In genomic region chr14:60178571-60178955, GRCm38 (mm10) we compare ENCODE assay signal across 8 mouse cellular contexts. TPM values are rescaled to one million over a fixed set of nuclear protein-coding genes. Genes with fewer than 3 reads are reported as not detected.
DNase-seq lines count a peak whose midpoint lies in the region; ATAC-seq and TF ChIP-seq lines count a peak whose summit lies in the region.

No protein-coding gene starts in this region.

- TF ChIP-seq CTCF in cortical plate, adult 2 months (IDR thresholded peaks at IDR 0.05; ENCODE audit: extremely low read depth, insufficient read depth, low read length), result no peak
- no peak for TF ChIP-seq CTCF in thymus, adult 2 months (IDR thresholded peaks at IDR 0.05; ENCODE audit: borderline replicate concordance, control insufficient read depth, extremely low read depth, insufficient read depth, low read length, poor library complexity)

- no peak overlapping the region for H3K27ac ChIP-seq in heart, embryonic 16.5 days (ENCODE audit: low read length)
- H3K27ac ChIP-seq in cortical plate, adult 2 months (ENCODE audit: insufficient read depth, low read length), result no peak overlapping the region
- no peak overlapping the region for H3K27ac ChIP-seq in hindbrain, embryonic 15.5 days (replicated peaks)
- no peak overlapping the region for H3K27ac ChIP-seq in midbrain, embryonic 15.5 days
- no peak overlapping the region for H3K27ac ChIP-seq in thymus, adult 2 months (ENCODE audit: control insufficient read depth, insufficient read depth, low read length)

- peak overlapping the region; percentile 80 for H3K4me3 ChIP-seq in heart, embryonic 16.5 days (ENCODE audit: low read length)
- H3K4me3 ChIP-seq in cortical plate, adult 2 months (ENCODE audit: insufficient read depth, low read length), result peak overlapping the region; percentile 85
- H3K4me3 ChIP-seq in hindbrain, embryonic 15.5 days, result peak overlapping the region; percentile 71
- H3K4me3 ChIP-seq in midbrain, embryonic 15.5 days, result peak overlapping the region; percentile 80
- no peak overlapping the region for H3K4me3 ChIP-seq in thymus, adult 2 months (ENCODE audit: control insufficient read depth, insufficient read depth, low read length)

- H3K36me3 ChIP-seq in heart, embryonic 16.5 days (ENCODE audit: control insufficient read depth, insufficient read depth), result no peaks in the 10 kb centered on the region
- H3K36me3 ChIP-seq in hindbrain, embryonic 15.5 days, result no peaks in the 10 kb centered on the region
- H3K36me3 ChIP-seq in midbrain, embryonic 15.5 days (replicated peaks), result no peaks in the 10 kb centered on the region
- no peaks in the 10 kb centered on the region for H3K36me3 ChIP-seq in thymus, adult 2 months (ENCODE audit: control insufficient read depth, insufficient read depth, low read length)

- no peak for DNase-seq in heart, adult 8-10 months (ENCODE audit: low spot score)
- DNase-seq in thymus, adult 2 months, result no peak
- no peak for DNase-seq in gastrocnemius, postnatal 25 days
- DNase-seq in kidney, postnatal 36 days, result no peak

- no peak for TF ChIP-seq POLR2A in cortical plate, adult 2 months (IDR thresholded peaks at IDR 0.05; ENCODE audit: extremely low read depth, insufficient read depth, low read length)
- no peak for TF ChIP-seq POLR2A in thymus, adult 2 months (IDR thresholded peaks at IDR 0.05; ENCODE audit: control insufficient read depth, extremely low read depth, insufficient read depth, low read length, poor library complexity)

- H3K9ac ChIP-seq in heart, embryonic 16.5 days (ENCODE audit: low read length), result no peak overlapping the region
- 0 out of 2 replicates have a peak overlapping the region, but pooled peaks have one; percentile 86 for H3K9ac ChIP-seq in hindbrain, embryonic 15.5 days
- 0 out of 2 replicates have a peak overlapping the region, but pooled peaks have one; percentile 86 for H3K9ac ChIP-seq in midbrain, embryonic 15.5 days

- H3K27me3 ChIP-seq in heart, embryonic 16.5 days (ENCODE audit: control insufficient read depth, insufficient read depth, low read length), result no peaks in the 10 kb centered on the region
- 0 out of 2 replicates have a peak, but pooled peaks cover 4% of the 10 kb centered on the region for H3K27me3 ChIP-seq in hindbrain, embryonic 15.5 days
- 0 out of 2 replicates have a peak, but pooled peaks cover 12% of the 10 kb centered on the region for H3K27me3 ChIP-seq in midbrain, embryonic 15.5 days (replicated peaks)
- H3K27me3 ChIP-seq in thymus, adult 2 months (ENCODE audit: control insufficient read depth, insufficient read depth, low read length), result peaks cover 7% of the 10 kb centered on the region; the same call in 1 of the 2 replicates

- H3K9me3 ChIP-seq in heart, embryonic 16.5 days (replicated peaks; ENCODE audit: control insufficient read depth, low read length), result no peaks in the 10 kb centered on the region
- H3K9me3 ChIP-seq in hindbrain, embryonic 15.5 days, result no peaks in the 10 kb centered on the region
- H3K9me3 ChIP-seq in midbrain, embryonic 15.5 days, result no peaks in the 10 kb centered on the region

- H3K4me1 ChIP-seq in heart, embryonic 16.5 days (ENCODE audit: control insufficient read depth, insufficient read depth, low read length), result peaks cover 2% of the 10 kb centered on the region
- H3K4me1 ChIP-seq in cortical plate, adult 2 months (ENCODE audit: control insufficient read depth, insufficient read depth, low read length), result no peaks in the 10 kb centered on the region
- H3K4me1 ChIP-seq in hindbrain, embryonic 15.5 days (replicated peaks), result peaks cover 23% of the 10 kb centered on the region
- peaks cover 23% of the 10 kb centered on the region for H3K4me1 ChIP-seq in midbrain, embryonic 15.5 days
- H3K4me1 ChIP-seq in thymus, adult 2 months (replicated peaks; ENCODE audit: control insufficient read depth, insufficient read depth, low read length), result peaks cover 11% of the 10 kb centered on the region; the same call in 1 of the 2 replicates

- no peak for ATAC-seq in heart, embryonic 16.5 days (replicated peaks; ENCODE audit: extremely low read depth, insufficient read depth, low FRiP score)
- ATAC-seq in hindbrain, embryonic 15.5 days (ENCODE audit: low FRiP score, low read depth), result no peak
- ATAC-seq in midbrain, embryonic 15.5 days (replicated peaks), result no peak

- H3K4me2 ChIP-seq in heart, embryonic 16.5 days (ENCODE audit: low read depth, low read length), result peak overlapping the region; percentile 87
- peak overlapping the region; percentile 77 for H3K4me2 ChIP-seq in hindbrain, embryonic 15.5 days
- peak overlapping the region; percentile 76 for H3K4me2 ChIP-seq in midbrain, embryonic 15.5 days

- WGBS in heart, embryonic 16.5 days, result 17% methylated on average over 2 of the region's 2 CpGs
- WGBS in hindbrain, embryonic 15.5 days, result 51% methylated on average over 2 of the region's 2 CpGs
- WGBS in midbrain, embryonic 15.5 days, result 51% methylated on average over 2 of the region's 2 CpGs
- WGBS in thymus, adult 2 months, result 21% methylated on average over 2 of the region's 2 CpGs

RNA-seq across cellular contexts. Expression of gene Atp8a2, which starts 18.4 kb away (rescaled TPM):
- 6.1 and 6.3 TPM in 2 replicates for polyA plus RNA-seq in heart, embryonic 16.5 days (2015; fragmentation: Nextera tagmentation; extraction: Ambion mirVana)
- 10 to 100 TPM in 1 of 4 experiments, 1 to 10 TPM in 3; 4.8 to 11.0 (median 9.3) TPM for total RNA-seq in heart, adult 8-10 months (2022)
- polyA plus RNA-seq in cortical plate, adult 2 months (2012; rRNA removed), result 15.2 and 15.3 TPM in 2 replicates
- polyA plus RNA-seq in hindbrain, embryonic 15.5 days (2015; fragmentation: Nextera tagmentation; extraction: Ambion mirVana), result 42.8 and 46.8 TPM in 2 replicates
- polyA plus RNA-seq in midbrain, embryonic 15.5 days (2015; fragmentation: Nextera tagmentation; extraction: Ambion mirVana), result 46.7 and 49.6 TPM in 2 replicates
- polyA plus RNA-seq in thymus, adult 2 months (2012; rRNA removed), result 0.38 and 0.54 TPM in 2 replicates
- 1 to 10 TPM in 1 of 2 experiments, under 1 TPM in 1; 1.00 to 1.2 TPM for total RNA-seq in gastrocnemius, postnatal 25 days (2021)
